Mouse (Mus musculus): ENCODE results near the gene Junb. TPM values are rescaled to one million over a fixed set of nuclear protein-coding genes. Genes with fewer than 3 reads are reported as not detected.
A peak's percentile ranks its signal among the peaks of the same experiment; 100 is the strongest.

Gene Junb
- polyA plus RNA-seq, 1 experiment = 80.8 TPM

DNA sequence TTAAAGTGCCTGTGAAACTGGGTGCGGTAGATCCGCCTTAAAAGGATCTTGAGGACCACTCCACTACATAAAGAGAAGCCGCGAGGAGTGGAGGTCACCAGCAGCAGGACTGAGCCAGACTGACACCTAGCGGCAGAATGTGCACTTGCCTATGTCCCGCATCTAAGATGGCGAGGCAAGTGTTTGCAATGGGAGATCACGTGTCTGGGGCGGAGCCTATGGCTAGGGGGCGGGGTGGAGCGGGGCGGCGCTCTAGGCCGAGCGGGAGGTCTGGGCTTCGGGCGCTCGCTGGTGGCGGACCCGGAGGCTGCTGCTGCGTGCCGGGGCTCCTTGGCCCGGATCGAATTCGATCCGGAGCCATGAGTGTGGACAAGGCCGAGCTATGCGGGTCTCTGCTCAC is 11.8 kb upstream of the Junb start, which contains the start of gene Hook2:
Hook2 (plus strand) TSS at position 255 of the 400 bp plus-strand sequence.
- Histone ChIP-seq H3K4me3 (replicated peaks; ENCODE audit: extremely low read depth, low read depth, low read length) (peak within 1 kb of the TSS; percentile 67), H3K4me1 (ENCODE audit: control insufficient read depth, insufficient read depth, low read length) (peaks cover 15% of the 10 kb centered on the region)
- TF ChIP-seq POLR2A (IDR thresholded peaks at IDR 0.05; ENCODE audit: borderline replicate concordance, extremely low read depth, low read depth, low read length) (peak; percentile 85; the same call in 1 of the 2 replicates), CTCF (IDR thresholded peaks at IDR 0.05; ENCODE audit: insufficient read depth, low read length) (peak; percentile 98)
- WGBS = under 1% methylated on average over 28 of the region's 28 CpGs
- peak; percentile 94 for DNase-seq

DNA sequence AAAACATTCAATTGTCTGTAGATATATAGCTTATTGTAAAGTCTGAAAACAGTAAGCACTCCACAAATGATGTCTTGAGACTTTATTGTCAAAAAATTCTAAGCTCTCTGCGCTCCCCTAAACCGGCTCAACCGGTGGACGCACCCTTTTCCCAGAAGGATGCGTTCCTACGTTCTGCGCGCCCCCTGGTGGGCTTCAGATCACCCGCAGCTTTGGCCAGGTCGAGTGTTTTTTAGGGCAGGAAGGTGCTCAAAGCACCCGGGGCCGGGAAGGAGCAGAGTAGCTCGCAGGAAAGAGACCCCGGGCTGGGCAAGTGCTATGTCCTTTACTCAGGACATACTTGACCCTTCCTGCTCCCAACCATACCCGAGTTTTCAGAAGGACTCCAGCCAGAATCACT is 11.3 kb upstream of the Junb start:
- peak overlapping the region; percentile 55 for H3K4me3 ChIP-seq (replicated peaks; ENCODE audit: extremely low read depth, low read depth, low read length)
- WGBS = under 1% methylated on average over 15 of the region's 15 CpGs
- TF ChIP-seq CTCF (IDR thresholded peaks at IDR 0.05; ENCODE audit: insufficient read depth, low read length) = peak; percentile 84
- TF ChIP-seq POLR2A (IDR thresholded peaks at IDR 0.05; ENCODE audit: borderline replicate concordance, extremely low read depth, low read depth, low read length) = peak; percentile 45; the same call in 1 of the 2 replicates
- peak; percentile 94 for DNase-seq
- H3K4me1 ChIP-seq (ENCODE audit: control insufficient read depth, insufficient read depth, low read length) = peaks cover 19% of the 10 kb centered on the region

DNA sequence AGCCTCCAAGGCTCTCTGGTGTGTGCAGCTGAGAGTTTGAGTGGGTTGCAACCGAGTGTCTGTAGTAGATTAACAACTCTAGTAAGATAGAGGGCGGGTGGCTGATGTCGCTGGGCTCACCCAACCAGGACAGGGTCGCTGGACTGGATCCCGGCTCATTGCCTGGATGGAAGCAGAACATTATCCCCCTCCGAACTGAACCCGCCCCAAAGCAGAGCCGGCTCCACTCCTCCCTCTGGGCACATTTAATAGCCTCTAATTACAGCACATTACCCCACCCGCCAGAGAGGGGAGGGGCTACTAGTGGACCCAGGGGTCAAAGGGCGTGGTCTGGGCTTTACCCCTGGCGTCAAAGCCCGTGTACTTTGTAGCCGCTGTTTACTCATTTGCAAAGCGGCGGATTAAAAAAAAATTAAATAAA is 10.8 kb upstream of the Junb start:
- Histone ChIP-seq H3K4me3 (replicated peaks; ENCODE audit: extremely low read depth, low read depth, low read length) (no peak overlapping the region), H3K4me1 (ENCODE audit: control insufficient read depth, insufficient read depth, low read length) (peaks cover 24% of the 10 kb centered on the region)
- 13% methylated on average over 15 of the region's 15 CpGs for WGBS
- TF ChIP-seq POLR2A (IDR thresholded peaks at IDR 0.05; ENCODE audit: borderline replicate concordance, extremely low read depth, low read depth, low read length) (no peak), CTCF (IDR thresholded peaks at IDR 0.05; ENCODE audit: insufficient read depth, low read length) (no peak)
- peak; percentile 54 for DNase-seq

DNA sequence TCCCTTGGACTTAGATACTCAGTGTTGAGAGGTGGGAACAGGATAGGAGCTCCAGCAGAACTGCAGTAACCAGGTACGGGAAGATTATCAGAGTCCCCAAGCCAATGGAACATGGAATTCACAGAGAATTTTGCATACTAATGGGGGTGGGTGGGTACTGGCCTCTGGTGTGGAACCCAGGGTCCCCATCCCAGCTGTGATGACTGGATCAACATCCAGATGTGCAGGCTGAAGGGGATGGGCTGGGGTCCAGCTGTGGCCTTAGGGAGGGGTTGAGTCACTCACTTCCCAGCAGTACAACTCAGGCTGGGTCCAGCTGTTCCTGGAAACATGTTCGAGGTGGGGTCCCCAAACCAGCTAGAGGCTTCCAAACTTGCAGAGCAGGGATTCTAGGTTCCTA is 9.4 kb upstream of the Junb start:
- Histone ChIP-seq H3K4me3 (replicated peaks; ENCODE audit: extremely low read depth, low read depth, low read length) (no peak overlapping the region), H3K4me1 (ENCODE audit: control insufficient read depth, insufficient read depth, low read length) (peaks cover 33% of the 10 kb centered on the region)
- WGBS = 73% methylated on average over 2 of the region's 2 CpGs
- TF ChIP-seq POLR2A (IDR thresholded peaks at IDR 0.05; ENCODE audit: borderline replicate concordance, extremely low read depth, low read depth, low read length) = no peak
- no peak for TF ChIP-seq CTCF (IDR thresholded peaks at IDR 0.05; ENCODE audit: insufficient read depth, low read length)
- no peak for DNase-seq

DNA sequence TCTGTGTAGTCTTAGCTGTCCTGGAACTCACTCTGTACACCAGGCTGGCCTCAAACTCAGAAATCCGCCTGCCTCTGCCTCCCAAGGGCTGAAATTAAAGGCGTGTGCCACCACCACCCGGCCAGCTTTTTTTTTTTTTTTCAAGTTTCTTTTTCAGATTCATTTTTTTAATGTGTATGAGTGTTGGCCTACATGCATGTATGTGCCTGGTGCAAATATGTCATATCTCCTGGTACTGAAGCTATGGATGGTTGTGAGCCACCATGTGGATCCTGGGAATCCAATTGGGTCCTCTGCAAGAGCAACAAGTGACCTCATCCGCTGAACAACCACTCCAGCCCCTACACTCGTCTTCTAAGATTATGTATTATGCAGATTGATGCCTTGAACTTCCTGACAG is 8.9 kb upstream of the Junb start:
- H3K4me1 ChIP-seq (ENCODE audit: control insufficient read depth, insufficient read depth, low read length) = peaks cover 37% of the 10 kb centered on the region
- no peak overlapping the region for H3K4me3 ChIP-seq (replicated peaks; ENCODE audit: extremely low read depth, low read depth, low read length)
- no peak for TF ChIP-seq CTCF (IDR thresholded peaks at IDR 0.05; ENCODE audit: insufficient read depth, low read length)
- no peak for TF ChIP-seq POLR2A (IDR thresholded peaks at IDR 0.05; ENCODE audit: borderline replicate concordance, extremely low read depth, low read depth, low read length)
- DNase-seq = no peak
- WGBS = 79% methylated on average over 5 of the region's 5 CpGs

DNA sequence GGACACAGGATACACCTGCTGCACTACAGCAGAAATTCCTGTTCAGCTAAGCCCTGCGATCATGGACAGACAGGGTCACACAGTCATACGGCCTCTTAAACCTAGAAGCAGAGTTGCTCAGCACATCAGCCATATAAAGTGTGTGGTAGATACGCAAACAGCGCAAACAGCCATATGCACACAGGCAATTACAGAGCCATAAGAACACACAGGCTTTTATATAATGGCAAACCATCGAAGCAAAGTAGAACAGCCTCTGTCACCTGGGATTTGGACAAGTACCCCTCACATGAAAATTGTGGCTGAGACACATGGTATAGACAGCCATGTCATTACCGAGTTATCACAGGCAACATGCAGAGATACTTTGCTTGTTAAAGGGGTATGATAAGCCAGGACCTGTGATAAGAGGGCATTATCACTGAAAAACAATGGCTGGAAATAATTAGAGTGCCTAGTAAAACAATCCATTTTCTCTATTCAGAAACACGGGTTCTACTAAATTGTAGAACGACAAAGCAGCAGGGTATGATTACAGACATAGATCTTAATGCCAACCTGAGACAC is 7.9 kb upstream of the Junb start:
- peaks cover 43% of the 10 kb centered on the region for H3K4me1 ChIP-seq (ENCODE audit: control insufficient read depth, insufficient read depth, low read length)
- H3K4me3 ChIP-seq (replicated peaks; ENCODE audit: extremely low read depth, low read depth, low read length) = peak overlapping the region; percentile 52
- 30% methylated on average over 8 of the region's 8 CpGs for WGBS
- no peak for TF ChIP-seq CTCF (IDR thresholded peaks at IDR 0.05; ENCODE audit: insufficient read depth, low read length)
- TF ChIP-seq POLR2A (IDR thresholded peaks at IDR 0.05; ENCODE audit: borderline replicate concordance, extremely low read depth, low read depth, low read length) = no peak
- DNase-seq = no peak

DNA sequence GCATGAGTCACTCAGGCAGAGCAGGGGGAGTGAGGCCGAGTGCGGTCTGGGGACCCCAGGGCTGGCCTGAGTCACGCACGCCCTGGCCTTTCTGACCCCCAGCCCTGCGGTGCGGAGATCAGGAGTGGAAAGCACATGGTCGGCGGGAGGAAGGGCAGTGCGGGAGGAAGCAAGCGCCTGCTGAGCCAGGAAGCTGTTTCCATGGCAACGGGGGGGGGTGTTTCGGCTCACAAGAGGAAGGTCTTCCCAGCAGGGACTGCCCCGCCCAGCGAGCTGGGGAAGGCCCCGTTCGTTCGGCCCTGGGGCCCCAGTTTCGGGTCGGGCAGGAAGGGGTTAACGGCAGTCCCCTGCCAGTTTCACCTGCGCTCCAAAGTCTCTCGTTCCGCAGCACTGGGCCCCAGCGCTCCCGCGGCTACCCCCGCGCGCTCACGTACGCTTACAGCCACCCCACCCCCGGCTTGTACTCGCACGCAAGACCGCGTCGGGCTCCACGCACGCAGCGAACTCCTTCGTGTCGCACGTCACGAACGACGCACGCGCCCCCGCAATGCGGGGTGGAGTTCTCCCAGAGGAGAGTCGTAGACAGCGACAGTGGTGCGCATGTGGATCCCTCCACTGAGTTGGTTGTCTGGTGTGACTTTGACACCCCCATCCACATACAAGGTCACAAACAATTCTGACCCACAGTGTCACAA is 7.3 kb upstream of the Junb start:
- peak; percentile 88 for DNase-seq
- H3K4me1 ChIP-seq (ENCODE audit: control insufficient read depth, insufficient read depth, low read length) = peaks cover 49% of the 10 kb centered on the region
- peak overlapping the region; percentile 52 for H3K4me3 ChIP-seq (replicated peaks; ENCODE audit: extremely low read depth, low read depth, low read length)
- 1% methylated on average over 53 of the region's 53 CpGs for WGBS
- peak; percentile 67; the same call in 1 of the 2 replicates for TF ChIP-seq POLR2A (IDR thresholded peaks at IDR 0.05; ENCODE audit: borderline replicate concordance, extremely low read depth, low read depth, low read length)
- TF ChIP-seq CTCF (IDR thresholded peaks at IDR 0.05; ENCODE audit: insufficient read depth, low read length) = no peak

DNA sequence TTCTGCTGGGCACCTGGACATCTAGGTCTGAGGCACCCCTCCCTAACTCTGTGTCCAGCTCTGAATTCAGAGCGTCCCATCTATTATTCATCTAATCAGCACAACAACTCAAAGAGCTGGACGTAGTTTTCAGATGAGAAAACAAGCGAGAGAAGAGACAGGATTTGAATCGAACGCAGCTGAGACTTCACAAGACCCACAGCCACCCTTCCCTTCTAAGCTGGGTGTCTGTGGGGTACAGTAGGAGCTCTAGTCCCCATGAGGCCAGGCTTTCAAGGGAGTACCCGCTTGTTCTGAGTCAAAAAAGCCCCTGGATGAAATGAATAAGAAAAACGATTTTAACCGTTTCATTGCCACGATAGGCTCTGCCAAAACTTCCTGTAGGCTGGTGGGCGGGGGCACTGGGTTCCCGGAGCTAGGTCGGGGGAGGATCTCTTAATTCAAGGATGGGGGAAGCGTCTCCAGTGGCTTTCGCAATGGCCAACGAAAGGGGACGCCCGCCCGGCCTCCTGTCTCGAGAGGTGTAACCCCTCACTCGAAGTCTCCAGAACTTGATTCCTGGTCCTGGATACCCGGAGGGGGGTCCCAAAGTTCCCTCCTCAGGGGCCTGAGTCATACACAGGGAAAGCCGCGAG is 6.6 kb upstream of the Junb start:
- under 1% methylated on average over 23 of the region's 23 CpGs for WGBS
- no peak for DNase-seq
- peak overlapping the region; percentile 52 for H3K4me3 ChIP-seq (replicated peaks; ENCODE audit: extremely low read depth, low read depth, low read length)
- no peak for TF ChIP-seq POLR2A (IDR thresholded peaks at IDR 0.05; ENCODE audit: borderline replicate concordance, extremely low read depth, low read depth, low read length)
- TF ChIP-seq CTCF (IDR thresholded peaks at IDR 0.05; ENCODE audit: insufficient read depth, low read length) = no peak
- peaks cover 55% of the 10 kb centered on the region for H3K4me1 ChIP-seq (ENCODE audit: control insufficient read depth, insufficient read depth, low read length)

DNA sequence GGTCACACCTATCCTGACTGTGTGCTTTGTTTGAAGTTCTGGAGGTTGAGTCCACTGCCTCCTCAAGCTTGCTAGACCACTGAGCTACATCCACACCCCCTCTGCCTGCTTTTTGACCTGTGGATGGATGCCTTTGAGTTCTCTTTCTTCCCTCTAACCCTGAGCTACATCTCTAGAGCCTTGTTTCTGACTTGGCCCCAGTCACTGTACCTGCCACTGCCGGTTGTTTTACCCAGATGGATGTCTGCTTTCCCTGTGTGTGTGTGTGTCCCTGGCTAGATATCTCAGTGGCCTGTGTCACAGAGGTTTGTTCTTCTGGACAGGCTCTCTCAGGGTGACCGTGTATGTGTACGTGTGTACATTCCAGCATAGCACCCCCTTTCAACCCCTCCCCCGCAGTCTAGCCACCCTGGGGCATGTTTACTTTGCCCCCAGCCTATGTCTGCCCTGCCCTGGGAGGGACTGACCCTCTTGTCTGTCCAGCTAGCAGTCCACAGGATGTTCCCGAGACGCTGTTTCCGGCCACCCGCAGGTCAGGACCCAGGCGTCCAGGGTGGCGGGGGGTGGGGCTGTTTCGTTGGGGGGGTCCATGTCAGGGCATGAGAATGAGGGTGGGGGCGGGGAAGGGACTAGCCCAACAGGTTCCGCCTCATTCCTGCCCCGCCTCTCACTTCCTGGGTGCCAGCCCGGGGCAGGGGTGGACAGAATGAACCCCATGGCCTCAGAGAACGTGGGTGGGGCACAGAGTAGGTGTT is 6.0 kb upstream of the Junb start:
- TF ChIP-seq POLR2A (IDR thresholded peaks at IDR 0.05; ENCODE audit: borderline replicate concordance, extremely low read depth, low read depth, low read length) (no peak; the same call in 1 of the 2 replicates), CTCF (IDR thresholded peaks at IDR 0.05; ENCODE audit: insufficient read depth, low read length) (no peak)
- 5% methylated on average over 16 of the region's 16 CpGs for WGBS
- peaks cover 53% of the 10 kb centered on the region for H3K4me1 ChIP-seq (ENCODE audit: control insufficient read depth, insufficient read depth, low read length)
- peak; percentile 72 for DNase-seq
- no peak overlapping the region for H3K4me3 ChIP-seq (replicated peaks; ENCODE audit: extremely low read depth, low read depth, low read length)

Measured in lung, adult 2 months (tissue).